Mouse (Mus musculus) granulocyte monocyte progenitor cell, adult 5-6 weeks (primary cell): ENCODE data around the gene Fgfr2. TPM values are rescaled to one million over a fixed set of nuclear protein-coding genes. Genes with fewer than 3 reads are reported as not detected.

ENCODE experiments used
- ATAC-seq: replicated peaks from 2 replicates; pipeline ENCODE4 v1.8.0; 2016; ENCODE audit warnings: mild to moderate bottlenecking, moderate TSS enrichment, inconsistent platforms; ENCODE audit not compliant: poor library complexity, severe bottlenecking
- total RNA-seq, 2 experiments: library from RNA; stranded (forward) in 1 of 2; stranded (reverse) in 1 of 2; fragments of 200-712, 200-1000 nt in 1 of 2; fragments of >200 nt in 1 of 2; fragmentation: Nextera tagmentation in 1 of 2; gene quantifications; 2 replicates each; pipeline ENCODE4 v1.2.3; 2014 to 2017

The Fgfr2 gene
- total RNA-seq, 2 experiments from 2014 or later: not detected

DNA sequence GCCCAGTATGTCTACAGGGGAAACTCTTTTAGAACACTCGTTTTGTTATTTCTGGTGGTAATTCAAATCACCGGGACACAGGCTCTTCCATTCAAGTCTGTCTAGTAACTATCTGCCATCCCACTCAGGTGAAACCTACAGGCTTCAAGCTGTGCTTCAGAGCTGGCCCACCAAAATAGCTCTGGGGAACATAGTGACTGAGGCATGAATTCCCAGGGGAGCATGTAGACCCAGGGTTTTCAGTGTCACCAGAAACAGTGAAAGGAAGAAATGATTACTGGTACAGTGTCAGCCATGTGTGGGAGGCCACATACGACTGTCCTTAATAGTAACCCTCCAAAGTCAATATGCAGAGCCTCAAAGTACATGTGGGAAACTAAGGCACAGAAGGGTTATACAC, 841.0 kb downstream of the Fgfr2 start:
- ATAC-seq: no peak

DNA sequence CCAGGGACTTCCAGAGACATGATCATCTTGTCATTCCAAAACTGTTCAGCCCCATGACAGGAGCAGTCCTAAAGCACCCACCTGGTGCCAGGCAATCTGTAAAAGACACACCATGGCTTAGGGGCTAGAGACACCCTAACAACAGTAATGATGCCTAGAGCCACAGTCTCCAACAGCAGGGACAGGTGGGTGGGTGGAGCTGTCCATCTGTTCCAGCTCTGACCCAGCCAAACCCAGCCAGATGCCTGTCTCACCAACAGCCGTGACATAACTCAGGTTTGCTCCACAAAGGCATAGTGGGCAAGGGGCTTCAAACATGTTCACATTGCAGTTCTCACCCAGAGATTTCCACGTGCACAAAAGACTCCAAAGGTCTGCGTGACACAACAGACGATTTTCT, 841.4 kb downstream of the Fgfr2 start:
- ATAC-seq: no peak

- ATAC-seq: peak; percentile 17; the same call in 1 of the 2 replicates
Measured at GRCm38 (mm10) chr7:132278658-132279057, 844.5 kb downstream of the Fgfr2 start.

DNA sequence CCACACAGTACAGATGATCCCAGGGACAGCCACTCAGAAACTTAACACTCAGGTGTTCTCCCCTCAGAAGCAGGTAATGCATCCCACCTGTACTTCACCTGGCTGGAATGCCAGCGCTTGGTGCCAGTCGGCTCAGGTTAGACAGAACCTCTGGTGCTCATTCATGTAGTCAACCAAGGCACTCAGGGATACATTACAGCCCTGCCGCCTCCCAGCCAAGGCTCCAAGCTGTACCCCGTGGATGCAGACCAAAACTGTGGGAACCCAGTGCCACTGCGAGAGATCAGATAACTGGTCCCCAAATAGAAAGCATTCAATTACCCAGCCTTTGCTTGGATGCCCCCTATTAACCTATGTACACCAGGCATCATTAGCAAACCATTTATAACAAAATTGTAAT, 846.9 kb downstream of the Fgfr2 start:
- ATAC-seq: no peak

- no peak for ATAC-seq
Measured at GRCm38 (mm10) chr7:132273741-132274513, 849.2 kb downstream of the Fgfr2 start.

GRCm38 (mm10) chr7:132272984-132273383, 850.2 kb downstream of the Fgfr2 start:
- ATAC-seq: no peak

DNA sequence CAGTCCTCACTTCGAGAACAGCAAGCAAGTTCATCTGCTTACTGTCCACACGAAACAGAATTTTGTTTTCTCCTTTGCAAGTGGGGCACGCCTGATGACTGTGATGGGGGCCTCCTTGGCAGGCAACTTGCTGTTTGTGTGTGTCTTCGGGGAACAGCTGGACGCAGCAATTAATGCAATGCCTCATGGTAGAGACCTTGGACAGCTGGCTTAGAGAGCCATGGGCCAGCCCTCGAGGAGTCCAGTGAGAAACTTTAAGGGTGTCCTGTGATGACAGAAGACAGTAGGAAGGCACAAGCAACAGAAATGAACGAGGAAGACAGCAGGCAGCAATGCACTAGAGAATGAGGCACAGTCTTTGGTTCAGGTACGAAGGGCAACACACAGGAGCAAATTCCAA, 852.8 kb downstream of the Fgfr2 start:
- ATAC-seq: no peak

DNA sequence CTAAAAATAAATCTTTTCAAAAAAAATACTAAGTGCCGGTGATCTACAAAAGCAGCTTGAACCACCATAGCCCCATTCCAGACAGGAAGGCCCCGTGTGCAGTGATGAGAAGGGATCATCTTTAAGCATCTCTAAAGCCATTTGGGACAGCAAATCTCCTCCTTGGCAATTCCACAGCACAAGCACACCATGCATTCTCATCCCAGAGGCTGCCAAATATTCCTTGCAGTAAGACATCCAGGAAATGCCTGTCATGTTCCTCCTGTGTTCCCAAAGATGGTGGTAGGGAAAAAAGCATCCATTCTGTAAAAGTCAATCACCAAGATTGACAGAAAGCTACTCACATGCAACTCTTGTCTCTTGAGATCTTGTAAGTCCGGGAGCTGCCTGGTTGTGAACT, 853.5 kb downstream of the Fgfr2 start:
- ATAC-seq: no peak

- ATAC-seq: no peak
Measured at GRCm38 (mm10) chr7:132267721-132268498, 855.2 kb downstream of the Fgfr2 start.

- ATAC-seq: no peak
Measured at GRCm38 (mm10) chr7:132264763-132265162, 858.4 kb downstream of the Fgfr2 start.

- ATAC-seq: no peak
Measured at GRCm38 (mm10) chr7:132263186-132263585, 860.0 kb downstream of the Fgfr2 start.

- ATAC-seq: no peak
Measured at GRCm38 (mm10) chr7:132262696-132263095, 860.5 kb downstream of the Fgfr2 start.

- ATAC-seq: no peak
Measured at GRCm38 (mm10) chr7:132261885-132262284, 861.3 kb downstream of the Fgfr2 start.

- no peak for ATAC-seq
Measured at GRCm38 (mm10) chr7:132260632-132261031, 862.5 kb downstream of the Fgfr2 start.

- no peak for ATAC-seq
Measured at GRCm38 (mm10) chr7:132258817-132259216, 864.3 kb downstream of the Fgfr2 start.

DNA sequence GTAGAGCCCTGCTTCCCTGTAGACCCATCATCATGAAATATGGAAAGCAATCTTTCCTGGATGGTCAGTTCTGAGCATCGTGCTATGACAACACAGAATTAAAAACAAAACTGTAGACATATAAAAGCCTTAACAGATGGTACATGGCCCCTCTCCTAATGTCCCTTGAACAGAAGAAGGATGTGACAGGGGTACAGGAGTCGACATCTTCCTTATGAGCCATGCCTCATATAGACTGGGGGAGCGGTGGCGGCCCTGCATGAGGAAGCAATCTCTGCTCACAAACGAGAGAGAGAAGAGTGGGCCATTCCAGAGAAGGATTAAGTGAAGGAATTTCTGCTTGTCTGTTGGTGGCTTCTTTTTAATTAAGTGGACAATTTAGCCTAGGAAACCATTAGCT, 864.9 kb downstream of the Fgfr2 start:
- no peak for ATAC-seq

DNA sequence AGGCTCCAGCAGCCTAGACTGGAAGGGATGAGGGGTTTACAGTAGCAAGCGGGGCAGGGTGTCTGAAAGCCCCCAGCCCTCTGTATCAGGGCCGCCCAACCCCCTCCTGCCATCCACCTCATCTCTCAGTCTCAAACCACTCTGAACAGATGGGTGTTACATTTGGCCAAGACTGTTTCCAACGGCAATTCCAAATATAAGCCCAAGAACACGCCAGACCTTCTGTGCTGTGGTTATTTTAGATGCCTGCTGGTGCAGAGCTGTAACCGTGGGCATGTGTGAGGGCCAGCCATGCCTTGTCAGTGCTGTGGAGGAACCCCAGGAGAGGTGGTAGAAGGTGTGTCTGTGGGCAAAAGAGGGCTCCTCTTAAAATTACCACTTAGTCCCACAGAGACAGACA, 869.6 kb downstream of the Fgfr2 start:
- no peak for ATAC-seq

DNA sequence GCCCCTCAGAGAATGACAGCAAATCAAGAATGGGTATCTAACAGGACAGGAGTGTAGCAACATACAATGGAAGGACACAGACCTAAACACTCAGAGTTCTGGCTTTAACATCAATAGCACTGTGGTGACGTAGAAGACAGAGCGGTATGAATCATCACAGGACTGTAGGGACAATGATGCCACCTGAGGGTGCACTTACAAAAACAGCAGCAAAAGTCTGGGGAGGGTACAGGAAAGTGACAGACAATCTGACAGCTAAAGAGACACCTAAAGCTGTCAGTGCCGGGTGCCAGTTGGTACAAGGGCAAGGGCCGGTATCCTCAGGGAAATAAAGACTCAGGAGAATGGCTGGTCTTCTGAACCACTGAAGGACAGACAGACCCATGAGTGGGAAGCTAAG, 870.1 kb downstream of the Fgfr2 start:
- no peak for ATAC-seq

- no peak for ATAC-seq
Measured at GRCm38 (mm10) chr7:132249563-132250119, 873.5 kb downstream of the Fgfr2 start.

- ATAC-seq: no peak
Measured at GRCm38 (mm10) chr7:132247567-132247966, 875.6 kb downstream of the Fgfr2 start.

DNA sequence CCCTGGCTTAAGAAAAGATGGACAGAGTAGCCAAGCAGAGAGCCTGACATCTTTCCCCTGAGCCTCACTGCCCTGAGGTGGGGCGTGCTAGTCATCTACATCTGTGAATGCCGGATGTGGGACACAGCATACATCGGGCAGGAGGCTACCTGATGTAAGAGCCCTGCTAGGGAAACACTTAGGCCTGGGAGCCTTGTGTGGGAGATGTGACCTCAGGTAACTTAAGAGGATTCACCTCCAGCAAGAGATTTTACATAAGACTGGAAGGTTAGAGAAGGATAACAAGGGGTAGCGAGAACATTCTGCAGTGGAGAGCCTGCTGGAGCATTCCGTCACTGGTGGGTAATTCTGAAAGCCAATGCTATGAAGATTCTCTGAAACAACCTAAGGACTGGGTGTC, 876.1 kb downstream of the Fgfr2 start:
- ATAC-seq: no peak
